Mouse (Mus musculus) retina, embryonic 14.5 days (tissue): Measurements from ENCODE around the gene Kctd5.

Experiments
- DNase-seq: peaks from one replicate; pipeline ENCODE4 v3.0.0-alpha.2; 2015; ENCODE audit warnings: low spot score

Kctd5 gene

GRCm38 (mm10) chr17:24037360-24037759, 35.9 kb downstream of the Kctd5 start:
- DNase-seq, result no peak

- no peak for DNase-seq
Measured at GRCm38 (mm10) chr17:24036954-24037353, 36.3 kb downstream of the Kctd5 start.

GRCm38 (mm10) chr17:24035087-24035486, 38.2 kb downstream of the Kctd5 start:
- DNase-seq, result no peak

DNA sequence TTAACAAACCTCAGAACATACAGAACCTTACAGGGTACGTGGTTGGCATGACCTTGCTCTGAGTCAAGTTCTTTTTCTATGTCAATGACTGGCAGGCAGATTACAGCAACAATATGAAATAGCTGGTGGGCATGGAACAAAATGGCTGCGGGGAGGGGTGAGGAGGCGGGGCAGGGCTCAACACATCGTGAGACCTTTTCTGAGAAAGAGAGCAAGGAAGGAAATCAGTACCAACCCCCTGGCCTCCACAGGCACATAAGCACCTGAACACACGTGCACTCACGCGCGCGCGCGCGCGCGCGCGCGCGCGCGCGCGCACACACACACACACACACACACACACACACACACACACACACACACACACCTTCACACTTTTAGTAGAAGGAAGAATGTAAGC, 42.7 kb downstream of the Kctd5 start:
- no peak for DNase-seq

- DNase-seq, result no peak
Measured at GRCm38 (mm10) chr17:24029477-24029876, 43.8 kb downstream of the Kctd5 start.

DNA sequence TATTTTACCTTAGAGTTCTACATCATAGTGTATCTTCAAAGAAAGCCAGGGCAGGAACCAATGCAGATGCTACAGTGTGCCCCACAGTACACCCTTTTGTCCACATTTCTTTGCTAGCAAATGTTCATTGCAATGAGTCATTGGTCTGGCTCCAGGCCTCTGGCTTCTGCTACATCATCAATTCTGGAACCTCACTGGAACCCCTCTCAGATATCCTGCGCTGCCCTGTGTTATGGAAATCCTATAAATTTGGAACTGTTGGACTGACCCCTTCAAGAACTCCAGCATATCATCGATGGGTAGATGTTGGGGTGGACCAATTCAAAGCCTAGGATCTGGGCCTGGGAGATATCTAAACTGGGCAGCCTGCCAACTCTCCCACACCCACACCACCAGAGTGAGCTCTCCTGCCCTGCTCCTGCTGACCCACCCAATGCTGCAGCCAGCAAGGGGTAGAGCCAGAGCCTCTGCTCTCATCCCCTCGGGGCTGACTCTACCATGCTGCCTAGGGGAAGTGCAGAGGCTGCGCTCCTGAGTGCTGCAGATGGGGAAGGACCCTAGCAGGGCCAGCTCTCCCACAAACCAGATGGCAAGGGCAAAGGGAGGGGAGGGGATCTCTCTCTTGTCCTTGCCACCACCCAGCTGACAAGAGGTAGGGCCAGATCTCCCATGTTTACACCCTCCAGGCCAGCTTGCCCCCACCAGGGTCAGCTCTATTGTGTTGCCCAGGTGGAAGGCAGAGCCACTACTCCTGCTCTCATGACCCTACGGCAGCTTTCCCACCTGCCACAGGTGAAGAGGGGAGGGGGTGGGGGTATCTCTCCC, 51.7 kb downstream of the Kctd5 start:
- DNase-seq, result no peak

DNA sequence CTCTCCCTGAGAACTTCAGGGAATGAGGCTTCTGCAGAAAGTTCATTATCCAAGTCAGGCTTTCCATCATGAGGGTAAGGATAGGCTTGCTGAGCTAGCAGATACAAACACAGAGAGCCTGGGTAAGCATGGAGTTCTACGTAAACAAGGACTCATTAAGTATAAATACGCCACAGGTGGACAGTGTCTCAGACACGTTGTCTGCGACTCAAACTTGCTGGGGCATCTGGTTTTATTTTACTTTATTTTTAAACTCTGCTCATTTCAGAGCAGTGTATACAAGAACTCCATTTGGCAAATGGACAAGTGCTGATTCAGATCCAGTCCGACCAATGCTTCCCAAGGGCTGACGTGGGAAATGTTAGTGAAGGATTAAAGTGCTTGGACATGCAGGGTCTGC, 52.6 kb downstream of the Kctd5 start:
- no peak for DNase-seq

DNA sequence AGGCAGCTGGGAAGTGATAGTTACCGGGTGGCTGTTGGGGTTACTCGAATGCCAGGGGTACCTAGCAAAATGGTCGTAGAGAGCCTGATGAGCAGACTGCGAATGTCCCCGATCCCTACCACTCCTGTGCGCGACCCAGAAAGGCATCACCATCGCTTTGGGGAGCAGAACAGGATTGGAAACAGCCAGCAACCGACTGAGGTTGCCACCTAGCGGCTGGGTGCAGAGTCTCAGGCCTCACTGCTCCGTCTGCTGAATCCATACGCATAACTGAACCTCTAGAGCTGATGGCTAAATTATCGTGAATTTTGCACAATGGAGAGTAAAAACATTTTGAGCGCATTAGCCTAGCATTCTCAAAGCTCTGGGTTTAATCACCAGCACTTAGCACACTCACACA, 57.6 kb downstream of the Kctd5 start:
- peak; percentile 59 for DNase-seq

DNA sequence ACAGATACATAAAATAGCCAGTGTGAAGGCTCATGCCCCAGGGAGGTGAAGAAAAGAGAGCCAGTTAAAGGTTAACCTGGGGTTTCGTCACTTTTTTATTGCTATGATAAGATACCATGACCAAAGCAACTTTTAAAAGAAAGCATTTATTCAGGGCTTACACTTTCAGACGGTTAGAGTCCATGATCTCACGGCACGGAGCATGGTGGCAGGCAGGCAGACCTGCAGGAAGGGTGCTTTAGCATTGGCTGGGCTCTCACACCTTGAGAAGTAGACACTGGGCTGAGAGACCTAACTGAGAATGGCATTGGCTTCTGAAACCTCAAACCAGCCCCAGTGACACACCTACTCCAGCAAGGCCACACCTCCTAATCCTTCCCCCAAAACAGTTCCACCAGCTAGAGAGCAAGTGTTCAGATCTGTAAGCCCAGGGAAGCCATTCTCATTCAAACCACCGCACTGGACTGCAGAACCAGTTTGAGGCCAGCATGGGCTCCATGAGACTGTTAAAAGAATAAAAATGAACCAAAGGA, 58.8 kb downstream of the Kctd5 start:
- no peak for DNase-seq

DNA sequence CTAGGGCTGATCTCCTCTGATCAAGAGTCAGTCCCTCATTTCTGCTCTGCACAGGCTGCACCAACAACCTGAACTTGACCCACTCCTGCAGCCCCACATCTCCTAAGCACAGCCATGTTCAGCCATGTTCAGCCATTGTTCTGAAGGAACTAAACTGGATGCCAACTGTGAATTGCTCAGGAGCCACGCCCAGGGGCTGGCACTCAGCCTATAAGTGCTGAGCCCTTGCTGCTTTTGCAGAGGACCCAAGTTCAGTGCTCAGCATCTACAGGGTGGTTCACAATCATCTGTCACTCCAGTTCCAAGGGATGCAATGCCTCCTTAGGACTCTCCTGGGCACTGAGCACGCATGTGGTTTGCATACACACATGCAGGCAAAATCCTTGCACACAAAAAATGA, 60.4 kb downstream of the Kctd5 start:
- no peak for DNase-seq

DNA sequence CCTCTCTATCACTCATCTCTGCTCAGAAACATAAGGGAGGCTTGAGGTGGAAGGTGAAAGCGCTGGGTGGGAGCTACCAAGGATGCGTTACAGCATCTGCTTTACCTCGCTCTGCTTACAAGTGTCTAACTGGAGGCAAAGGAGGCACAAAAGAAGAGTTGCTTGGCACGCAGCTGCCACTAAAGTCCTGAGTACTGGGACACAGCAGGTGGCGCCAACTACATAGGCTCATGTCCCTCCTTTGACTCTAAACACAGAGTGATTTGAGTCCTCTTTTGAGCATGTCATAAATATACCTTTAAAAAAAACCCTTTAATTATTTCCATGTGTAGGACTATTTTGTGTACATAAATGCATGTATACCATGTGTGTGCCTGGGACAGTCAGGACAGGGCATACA, 63.7 kb downstream of the Kctd5 start:
- DNase-seq, result no peak

DNA sequence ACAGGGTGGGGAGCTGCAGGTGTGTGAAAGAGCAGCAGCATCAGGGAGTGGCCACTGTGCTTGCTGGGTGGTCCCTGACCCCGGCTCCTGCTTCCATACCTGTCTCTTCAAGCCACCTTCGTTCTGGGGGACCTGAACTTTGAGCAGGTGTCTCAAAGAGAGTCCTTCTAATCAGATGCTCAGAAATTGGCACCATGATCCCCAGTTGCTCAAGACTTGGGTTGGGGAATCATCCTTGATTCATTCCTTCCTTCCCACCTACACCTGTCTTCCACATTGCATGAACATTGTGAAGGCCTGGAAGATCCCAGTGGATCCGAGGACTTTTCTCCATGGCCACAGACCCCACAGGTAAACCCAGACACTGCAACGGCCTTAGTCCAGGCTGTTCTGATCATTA, 65.2 kb downstream of the Kctd5 start:
- DNase-seq, result no peak

- DNase-seq, result no peak
Measured at GRCm38 (mm10) chr17:24007391-24007790, 65.9 kb downstream of the Kctd5 start.

DNA sequence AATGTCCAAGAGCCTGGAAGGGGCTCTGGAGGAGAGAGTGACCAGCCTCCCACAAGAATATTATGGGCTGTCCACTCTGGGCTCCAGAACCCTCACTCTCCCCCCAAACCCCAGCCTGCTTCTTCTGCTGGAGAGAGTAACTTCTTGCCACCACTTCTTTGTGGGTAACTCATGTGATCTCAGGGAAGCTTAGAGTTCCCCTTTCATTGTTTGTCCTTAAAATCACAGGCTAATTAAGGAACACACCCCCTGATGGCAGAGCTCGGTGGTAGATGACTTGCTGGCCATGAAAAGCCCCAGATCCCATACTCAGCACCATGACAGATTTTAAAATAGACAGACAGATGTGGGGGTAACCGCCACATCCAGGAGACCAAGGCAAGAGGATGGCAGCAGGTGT, 66.4 kb downstream of the Kctd5 start:
- no peak for DNase-seq

- no peak for DNase-seq
Measured at GRCm38 (mm10) chr17:24005049-24005448, 68.2 kb downstream of the Kctd5 start.

DNA sequence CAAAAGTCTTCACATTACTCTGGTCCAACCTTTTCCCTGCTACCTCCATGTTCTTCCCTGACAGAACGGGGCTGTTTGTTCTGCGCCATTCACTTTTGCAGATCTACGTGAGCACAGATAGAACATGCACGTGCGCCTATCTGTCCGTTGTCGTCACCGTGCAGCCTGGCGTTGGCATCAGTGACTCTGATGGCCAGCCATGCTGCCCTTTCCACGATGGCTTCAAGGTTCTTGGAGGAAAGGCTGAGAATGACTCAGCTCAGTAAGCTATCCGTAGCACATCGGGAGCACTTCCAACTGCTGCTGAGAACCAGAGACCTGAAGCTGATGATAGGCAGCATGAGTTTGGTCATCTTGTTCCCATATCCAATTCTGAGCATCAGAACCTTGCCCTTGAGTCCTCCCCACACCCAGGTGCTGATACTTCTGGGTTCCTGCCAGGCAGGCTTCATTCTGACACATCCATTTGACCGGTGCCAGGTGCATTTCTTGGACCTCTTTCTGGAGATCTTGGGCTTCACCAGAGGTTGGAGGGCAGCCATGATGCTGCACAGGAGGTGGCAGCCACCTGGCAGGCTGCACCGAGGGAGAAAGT, 69.1 kb downstream of the Kctd5 start:
- DNase-seq, result no peak

GRCm38 (mm10) chr17:24000404-24000803, 72.9 kb downstream of the Kctd5 start:
- DNase-seq, result no peak

DNA sequence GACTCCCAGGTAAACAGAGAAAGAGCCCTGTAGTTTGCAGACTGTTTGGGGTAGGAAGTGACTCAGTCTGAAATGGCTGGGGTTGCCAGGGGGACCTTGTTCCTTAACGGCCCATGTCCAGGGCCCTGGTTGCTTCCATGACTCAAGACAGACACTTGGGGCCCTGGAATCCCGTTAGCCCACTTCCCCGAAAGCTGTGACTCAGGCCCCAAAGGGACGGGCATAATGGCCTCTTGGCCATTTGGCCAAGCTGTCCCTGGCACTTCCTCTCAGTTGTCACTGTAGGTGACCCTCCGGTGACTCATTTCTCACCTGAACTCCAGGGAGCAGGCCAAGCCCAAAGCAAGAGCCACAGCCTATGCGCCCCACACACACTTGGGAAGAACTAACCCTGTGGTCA, 74.9 kb downstream of the Kctd5 start:
- no peak for DNase-seq

DNA sequence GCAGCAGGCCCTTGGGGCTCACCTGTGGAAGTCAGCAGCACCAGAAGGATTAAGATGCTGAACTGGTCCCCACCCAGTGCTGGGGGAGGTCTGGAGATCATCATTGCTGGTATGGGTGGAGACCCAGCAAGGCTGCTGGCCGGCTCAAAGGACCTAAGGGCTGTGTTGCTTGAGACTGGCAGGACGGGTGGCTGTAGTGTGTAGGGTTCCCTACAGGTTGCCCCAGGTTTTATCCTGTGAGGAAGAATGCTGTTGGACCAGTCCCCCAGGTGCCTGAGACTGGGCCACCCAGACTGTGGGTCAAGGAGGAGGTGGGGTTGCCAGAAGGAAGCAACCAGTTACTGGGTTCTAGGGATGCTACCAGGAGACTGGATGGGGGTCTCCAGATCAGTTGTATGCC, 75.4 kb downstream of the Kctd5 start, which contains the start of gene Prss22:
Gene Prss22, minus strand, starts transcription at position 200 of the 400 bp plus-strand sequence.
- DNase-seq, result no peak
